Mouse (Mus musculus) left cerebral cortex, adult 11 months (tissue): ENCODE measurements around the gene Pakap.
"Not testable (repeated sequence)": the region's sequence is repeated elsewhere in the genome, so short reads cannot be mapped to it uniquely, and the experiment has no call there.

ENCODE experiments used
- DNase-seq: peaks from one replicate; pipeline ENCODE4 v3.0.0; 2022; ENCODE audit warnings: low spot score

Gene Pakap

DNA sequence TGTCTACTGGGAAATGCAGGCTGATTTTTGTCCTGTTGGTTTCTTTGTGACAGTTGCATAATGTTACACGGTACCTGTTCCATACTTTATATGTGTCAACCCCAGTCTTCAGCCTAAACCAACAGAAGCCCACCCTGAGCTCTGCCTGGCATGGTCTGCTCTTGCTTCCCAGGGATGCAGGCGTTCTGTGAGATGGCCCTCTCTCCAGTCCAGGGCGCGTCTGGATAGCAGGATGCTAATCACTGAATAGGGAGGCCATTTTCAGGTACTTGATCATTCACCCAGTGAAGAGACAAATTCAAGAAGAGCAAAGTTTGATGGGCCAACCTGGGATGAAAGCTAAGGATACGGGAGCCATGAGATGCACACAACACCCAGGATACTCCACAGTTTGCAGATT is 311.2 kb downstream of the Pakap start:
- no peak for DNase-seq

DNA sequence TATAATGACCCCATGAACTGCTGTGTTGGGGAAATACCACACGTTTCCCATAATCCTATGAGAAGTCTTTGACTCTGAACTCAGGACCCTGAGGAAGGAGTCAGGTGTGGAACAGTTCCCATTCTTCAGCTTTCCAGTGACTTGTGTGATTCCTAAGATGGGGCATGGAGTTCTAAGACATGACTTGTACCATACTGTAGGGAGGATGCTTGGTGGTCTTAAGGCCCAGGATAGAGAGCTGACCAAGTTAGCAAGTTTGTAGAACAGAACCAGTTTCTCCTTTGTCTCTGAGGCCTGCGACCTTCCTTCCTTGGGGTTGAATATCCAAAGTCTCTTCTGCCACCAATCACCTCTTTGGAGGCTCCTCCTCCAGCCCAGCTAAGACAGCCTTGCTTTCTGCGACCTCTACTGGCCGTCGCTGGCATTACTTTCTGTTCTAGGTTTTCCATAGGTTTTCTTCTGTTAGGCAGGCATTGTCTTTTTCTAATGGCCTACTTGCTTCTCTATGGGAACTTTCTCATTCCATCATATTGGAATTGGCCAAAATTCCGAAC is 311.9 kb downstream of the Pakap start:
- peak; percentile 58 for DNase-seq

DNA sequence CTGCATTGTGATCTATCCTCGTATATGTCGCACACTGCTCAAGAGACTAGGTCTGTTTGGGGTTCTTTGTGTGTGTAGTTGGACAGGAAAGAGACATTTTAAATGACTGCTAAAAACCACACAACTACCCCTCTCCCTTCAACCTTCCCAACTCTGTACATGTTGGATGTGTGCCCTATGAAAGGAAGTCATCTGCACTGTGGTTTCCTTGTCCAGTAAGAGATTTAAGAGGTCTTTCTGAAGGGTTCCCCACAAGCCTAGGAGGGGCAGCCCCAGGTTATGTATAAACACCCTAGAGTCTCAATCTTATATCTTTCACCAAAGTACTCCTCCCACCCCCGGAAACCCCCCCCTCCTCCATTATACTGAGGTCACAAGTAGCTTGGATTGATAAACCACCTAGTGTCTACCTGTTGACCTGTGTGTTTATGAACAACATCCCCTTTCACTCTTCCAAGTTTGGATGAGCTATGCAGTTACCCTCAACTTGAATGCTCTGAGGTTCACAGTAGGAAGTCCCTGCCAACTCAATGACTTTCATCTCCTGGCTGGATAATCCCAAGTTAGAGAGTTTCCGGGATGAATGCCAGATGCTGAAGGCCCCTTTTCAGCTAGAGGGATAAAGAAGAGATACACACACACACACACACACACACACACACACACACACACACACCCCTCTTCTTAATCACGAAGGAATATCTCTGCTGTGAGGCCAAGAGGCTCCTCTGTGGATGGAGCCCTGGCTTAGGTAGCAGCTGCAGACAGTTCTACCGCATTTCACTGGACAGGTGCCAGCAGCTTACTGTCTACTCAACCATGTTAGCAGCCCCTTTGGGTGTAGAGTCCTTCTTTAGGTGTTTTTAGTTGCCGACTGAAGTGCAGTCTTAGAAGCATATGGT is 315.8 kb downstream of the Pakap start:
- DNase-seq, result no peak

DNA sequence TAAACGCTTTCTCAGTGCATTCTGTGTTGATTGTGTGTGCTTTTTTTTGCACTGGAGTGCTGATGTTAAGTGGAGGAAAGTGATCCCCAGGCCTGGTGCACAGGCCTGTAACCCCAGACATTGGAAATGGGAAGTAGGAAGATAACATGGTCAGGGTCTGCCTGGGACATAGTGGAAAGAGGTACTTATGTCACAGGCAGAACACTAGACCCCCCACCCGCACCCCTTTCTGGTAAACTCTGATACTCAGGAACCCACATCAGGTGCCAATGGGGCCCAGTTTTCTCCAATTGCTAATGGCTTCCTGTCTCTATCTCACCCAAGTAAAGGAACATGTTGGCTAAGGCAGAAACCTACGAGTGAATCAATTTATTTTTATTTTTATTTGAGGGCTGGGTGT is 316.5 kb downstream of the Pakap start:
- no peak for DNase-seq

DNA sequence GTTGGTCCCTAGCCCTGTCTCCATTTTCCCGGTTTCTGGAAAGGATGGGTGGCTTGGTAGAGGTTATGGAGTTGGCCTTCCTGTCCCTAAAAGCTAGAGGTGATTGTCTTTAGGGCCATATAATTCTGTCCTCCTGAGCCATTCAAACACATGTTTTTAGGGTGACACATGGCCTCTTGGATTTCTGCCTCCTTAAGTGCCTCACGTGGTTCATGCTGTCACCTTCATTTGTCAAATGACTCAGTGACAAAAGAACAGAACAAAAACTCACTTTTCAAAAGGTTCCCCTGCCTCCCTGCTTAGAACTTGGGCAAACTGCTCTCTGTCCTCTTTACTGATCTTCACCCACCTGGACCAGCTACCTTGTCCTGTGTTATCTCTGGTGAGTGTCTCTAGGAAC is 317.2 kb downstream of the Pakap start:
- DNase-seq, result no peak

DNA sequence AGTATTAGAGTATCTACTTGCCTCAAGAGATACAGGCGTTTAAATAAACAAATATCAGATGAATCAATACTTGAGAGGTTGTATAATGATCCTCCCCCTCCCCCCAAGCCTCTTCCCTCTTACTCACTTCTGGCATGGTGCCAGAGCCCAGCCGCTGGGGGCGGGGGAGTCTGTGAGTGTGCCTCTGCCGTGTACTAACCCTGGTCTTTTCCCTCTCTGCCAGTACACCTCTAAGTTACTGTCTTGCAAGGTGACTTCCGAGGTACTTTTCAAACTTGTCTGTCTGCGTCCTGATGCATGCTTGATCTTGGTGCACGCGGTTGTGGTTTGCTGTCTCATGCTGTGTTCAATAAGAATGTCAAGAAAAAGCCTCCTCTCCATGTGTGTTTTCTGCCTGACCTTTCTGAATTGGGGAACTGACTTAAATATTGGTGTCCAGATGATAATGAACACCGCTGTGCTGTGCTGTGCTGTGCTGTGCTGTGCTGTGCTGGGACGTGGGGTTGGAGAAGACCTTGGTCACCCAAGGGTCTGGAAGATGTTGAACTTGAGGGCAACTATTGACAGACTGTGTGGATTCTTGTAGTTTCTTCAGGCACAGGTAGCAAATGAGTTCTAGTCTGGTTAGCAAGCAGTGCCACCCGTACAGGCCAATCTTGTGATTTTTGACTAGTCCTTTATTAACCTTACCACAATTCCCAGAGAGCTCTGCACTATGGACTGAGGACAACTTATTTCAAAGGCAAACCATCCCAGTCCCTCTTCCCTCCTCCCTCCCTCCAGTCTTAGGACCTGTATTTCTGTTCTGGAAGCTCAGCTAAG is 318.3 kb downstream of the Pakap start:
- no peak for DNase-seq

DNA sequence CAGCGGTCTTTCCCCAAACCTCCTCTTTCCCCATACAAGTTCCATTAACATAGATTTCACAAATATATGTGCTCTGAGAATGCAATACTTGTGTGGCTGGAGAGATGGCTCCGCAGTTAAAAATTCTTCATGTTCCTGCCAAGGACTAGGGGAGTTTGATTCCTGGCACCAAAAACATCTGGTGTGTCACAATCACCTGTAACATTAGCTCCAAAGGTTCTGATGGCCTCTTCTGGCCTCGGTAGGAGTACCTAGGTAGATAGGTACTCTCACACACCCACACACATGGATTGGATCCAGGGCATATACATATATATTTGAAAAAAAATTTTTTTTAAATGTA is 318.9 kb downstream of the Pakap start:
- no peak for DNase-seq

DNA sequence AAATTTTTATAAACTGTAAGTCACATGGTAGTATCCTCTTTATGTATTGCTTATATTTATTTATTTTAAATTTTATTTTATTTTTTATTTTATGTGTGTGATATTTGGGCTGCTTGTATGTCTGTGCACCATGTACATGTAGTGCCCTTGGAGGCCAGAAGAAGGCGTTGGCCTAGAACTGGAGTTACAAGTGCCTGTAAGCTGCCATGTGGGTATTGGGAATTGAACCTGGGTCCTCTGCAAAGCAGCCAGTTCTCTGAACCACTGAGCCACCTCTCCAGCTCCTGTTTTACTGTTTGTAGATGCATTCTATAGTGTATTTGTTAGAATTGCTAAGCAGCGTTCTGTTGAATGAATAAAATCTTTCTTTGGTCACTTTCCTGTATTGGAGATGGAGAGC is 320.3 kb downstream of the Pakap start:
- no peak for DNase-seq

DNA sequence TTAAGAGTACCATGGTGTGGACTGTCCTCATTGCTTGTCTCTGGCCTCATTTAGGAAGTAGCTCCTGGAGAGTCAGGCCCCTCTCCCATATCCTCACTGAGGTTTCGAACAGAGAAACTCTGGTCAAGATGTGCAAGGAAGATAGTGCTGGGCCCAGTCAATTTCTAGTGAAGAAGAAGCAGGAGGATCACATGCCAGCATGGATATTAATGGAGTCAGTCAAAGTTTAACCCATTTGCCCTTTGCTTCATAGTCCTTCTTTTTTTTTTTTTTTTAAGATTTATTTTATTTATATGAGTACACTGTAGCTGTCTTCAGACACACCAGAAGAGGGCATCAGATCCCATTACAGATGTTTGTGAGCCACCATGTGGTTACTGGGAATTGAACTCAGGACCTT is 321.0 kb downstream of the Pakap start:
- DNase-seq, result not testable (repeated sequence)

DNA sequence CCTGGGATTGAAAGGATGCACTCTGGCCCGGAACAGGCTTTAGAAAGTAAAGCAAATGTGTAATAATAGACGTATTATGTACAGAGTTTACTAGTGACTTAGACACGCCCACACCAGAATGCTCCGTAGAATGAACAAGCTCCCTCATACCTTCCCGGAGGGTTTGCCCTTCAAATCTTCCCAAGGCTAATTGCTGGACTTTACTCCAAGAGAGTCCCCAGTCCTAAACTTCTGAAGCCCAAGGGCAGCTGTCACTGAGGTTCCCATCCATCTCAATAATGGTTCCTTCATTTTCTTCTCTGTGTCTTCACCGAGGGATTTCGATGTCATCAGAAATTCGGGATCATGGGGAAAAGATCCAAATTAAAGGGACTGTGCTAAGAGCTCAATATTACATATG is 321.8 kb downstream of the Pakap start:
- DNase-seq, result no peak

DNA sequence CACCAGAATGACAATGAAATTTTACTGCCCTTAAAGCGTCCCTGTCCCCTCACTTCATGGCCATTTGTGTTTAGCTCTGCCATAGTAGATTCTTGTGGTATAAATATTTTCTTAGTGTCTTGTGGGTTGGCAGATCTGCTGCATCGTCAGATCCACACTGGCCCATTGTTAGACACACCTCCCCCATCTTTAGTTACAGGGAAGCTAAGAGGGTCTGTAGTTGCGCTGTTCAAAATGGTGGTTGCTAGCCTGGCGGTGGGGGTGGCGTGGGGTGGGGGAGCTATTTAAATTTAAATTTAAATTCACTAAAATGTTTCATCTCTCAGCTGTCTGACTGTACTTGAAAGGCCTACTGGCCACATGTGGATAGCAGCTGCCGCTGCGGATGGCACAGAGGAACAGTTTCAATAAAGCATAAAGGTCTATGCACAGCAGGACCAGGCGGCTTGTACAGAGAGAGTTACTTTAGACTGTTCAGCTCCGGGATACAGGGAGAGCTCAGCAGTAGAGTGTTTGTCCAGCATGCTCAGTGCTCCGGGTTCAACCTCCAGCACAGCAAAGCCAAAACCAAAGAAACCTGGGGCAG is 324.1 kb downstream of the Pakap start:
- DNase-seq, result no peak

DNA sequence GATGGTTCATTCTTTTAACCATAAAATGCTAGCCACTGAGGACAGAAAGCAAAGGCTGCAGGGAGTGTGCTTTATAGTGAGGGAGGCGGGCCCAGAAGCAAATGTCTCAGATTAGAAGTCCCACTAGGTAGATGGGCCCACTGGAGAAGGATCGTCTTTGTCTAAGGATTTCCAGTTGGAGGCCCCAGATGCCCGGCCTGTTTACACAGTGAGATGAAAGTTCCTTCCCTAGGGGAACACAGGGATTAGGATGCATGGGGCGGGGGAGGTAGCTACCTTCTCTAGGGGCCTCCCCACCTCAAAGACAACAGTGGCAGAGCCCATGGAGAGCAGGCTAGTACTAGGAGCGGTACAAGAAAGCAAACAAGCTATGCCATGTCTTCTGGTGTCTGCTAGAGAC is 327.2 kb downstream of the Pakap start:
- no peak for DNase-seq

DNA sequence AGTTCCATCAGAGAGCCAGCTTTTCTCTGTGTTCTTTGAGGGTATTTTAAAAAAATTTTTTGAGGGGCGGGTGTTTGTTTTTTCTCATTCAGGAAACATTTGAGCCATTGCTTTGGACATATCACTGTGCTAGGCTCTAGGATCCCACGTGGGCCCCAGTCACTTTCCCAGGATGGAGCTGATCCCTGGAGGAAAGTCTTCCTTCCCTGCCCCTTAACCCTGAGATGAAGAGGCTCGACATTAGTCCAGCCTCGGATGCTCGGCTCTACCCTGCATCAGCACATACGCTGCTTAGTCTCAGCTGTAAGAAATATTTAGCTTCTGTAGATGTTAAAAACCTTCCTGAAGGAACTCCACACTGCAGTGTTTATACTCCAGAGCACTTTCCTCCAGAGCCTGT is 327.9 kb downstream of the Pakap start:
- DNase-seq, result no peak

DNA sequence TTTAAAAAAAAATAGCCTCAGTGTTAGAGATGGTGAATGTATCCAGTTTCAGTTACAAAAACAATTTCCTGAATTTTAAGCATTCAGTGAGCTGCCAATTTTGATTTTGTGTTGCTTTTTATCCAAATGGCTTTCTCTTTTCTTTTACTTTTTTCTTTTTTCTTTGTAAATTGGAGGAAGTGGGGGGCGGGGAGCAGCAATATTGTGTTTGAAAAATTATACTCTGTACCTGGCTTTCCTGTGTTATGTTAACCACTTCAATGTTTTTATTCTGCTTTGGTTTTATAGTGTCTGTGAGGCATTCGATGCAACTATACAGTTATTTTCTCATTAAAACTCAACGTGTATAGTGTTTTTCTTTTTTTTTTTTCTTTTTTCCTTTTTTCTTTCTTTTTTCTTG is 328.7 kb downstream of the Pakap start:
- DNase-seq, result no peak

DNA sequence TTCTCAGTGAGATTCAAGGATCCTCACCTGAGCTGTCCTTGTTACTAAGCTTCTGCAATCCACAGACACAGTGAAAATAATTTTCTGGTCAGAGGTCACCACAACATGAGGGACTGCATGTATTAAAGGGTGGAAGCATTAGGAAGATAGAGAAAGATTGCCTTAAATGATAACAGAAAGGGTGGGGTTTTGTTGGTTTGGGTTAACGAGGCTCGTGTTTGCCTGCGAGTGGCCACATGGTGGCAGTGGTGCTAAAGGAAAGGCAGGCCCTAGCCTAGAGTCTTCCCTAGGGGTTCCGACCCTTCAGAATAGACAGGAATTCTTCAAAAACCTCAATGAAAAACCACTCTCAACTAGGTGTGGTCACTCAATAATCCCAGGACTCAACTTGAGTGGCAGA is 333.2 kb downstream of the Pakap start:
- no peak for DNase-seq

DNA sequence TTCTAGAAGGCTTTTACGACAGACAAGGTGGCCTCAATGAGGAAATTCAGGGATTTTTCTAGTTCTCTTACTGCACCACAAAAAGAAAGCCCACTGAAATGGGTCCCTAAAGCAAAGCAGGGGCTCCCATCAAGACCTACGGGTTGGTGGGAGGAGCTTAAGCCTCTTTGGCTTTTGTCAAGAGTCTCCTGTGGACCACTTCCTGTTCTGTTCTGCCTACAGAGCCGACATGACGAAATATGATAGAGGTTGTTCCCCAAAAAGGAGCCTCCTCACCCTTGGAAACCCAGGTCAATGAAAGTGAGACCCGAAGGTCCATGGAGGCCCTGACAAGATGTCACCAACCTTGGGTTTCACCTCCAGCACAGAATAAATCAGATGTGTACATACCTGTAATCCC is 334.6 kb downstream of the Pakap start:
- no peak for DNase-seq

DNA sequence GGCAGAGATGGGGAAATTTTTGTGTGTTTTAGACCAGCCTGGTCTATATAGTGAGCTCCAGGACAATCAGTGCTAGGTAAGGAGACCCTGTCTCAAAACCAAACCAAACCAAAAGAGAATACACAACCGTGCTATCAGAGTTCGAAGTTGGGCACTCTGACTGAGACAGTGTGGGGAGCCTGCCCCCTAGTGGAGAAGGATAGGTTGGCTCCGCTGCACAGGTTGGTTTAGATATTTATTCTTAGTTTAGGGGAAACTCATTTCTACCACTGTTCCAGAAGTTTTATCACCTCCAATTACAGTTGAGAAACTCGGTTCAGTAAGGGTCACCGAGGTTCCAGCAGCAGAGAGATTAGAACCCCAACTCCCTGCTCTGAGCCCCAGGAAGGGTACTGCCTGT is 336.2 kb downstream of the Pakap start:
- DNase-seq, result peak; percentile 16

DNA sequence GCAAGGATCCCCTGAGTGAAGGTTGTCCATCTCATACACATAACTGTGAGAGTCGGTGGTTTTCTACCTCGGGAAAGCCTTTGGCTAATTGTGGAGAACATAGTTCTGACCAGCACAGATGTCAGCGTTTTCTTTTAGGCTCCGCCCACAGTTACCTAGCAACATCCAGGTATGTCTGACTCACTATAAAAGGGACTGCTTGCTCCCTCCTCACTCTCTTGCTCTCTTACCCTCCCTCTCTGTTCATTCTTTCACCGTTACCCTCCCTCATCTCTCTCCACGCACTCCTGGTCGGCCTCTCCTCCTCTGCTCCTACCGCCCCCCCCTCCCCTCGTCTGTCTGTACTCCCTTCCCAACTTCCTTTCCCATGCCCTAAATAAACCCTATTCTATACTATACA is 336.7 kb downstream of the Pakap start:
- no peak for DNase-seq

DNA sequence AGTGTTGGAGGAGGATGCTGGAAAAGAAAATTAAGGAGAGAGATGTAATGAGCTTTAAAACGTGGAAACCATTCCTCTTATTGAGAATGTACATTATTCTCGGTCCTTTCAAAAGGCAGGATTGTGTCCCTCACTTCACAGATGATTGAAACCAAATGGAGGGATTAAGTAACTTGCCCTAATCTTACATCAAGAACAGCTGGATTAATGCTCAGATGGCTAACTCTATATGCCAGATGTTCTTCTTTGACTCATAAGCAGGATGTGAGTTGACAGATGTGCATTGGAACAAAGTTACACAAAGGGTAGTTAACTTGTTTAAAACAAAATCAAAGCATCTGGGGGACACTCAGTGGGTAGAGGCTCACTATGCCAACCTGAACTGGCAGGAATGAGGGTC is 338.7 kb downstream of the Pakap start:
- DNase-seq, result no peak

DNA sequence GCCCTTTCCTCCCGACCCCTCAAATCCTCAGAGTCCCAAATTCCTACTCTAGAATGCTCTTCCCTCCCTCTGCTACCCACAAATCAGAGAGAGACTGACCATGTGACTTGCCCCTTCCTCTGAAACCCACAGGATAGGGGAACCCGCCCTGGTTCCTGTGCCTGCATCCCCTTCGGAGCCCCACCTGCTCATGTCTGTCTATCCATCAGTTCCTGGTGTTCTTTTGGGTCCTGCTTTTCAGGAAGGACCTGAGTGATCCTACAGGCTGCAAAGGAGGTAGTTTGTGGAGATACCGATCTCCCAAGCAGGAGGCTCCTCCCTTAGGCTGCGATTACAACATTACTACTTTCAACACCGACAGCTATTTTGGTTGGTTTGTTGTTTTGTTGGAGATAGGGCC is 340.9 kb downstream of the Pakap start:
- no peak for DNase-seq

DNA sequence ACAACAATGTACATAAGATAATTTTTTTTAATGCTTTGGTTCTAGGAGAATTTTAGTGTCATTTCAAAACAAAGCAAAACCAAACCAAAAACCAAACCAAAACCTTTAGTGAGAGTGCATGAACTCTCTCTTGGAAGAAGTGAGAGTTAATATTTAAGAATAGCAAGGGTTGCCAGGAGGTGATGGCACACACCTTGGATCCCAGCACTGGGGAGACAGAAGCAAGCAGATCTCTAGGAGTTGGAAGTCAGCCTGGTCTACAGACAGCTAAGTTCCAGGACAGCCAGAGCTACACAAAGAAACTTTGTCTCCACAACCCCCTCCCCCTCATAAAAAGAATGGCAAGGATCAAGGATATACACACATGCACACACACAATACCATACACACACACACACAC is 345.0 kb downstream of the Pakap start:
- DNase-seq, result no peak
